In genomic region chr2:161634084-161634483, GRCm38 (mm10) we compare ENCODE assay signal across 21 mouse cellular contexts.
"Had no signal": no experiment of that assay in that cellular context is flagged by ENCODE, and none has a peak within 500 bp of the region (broad histone marks: within the 10 kb centered on the region; RNA-seq: fewer than 3 reads in every experiment).

No protein-coding gene starts in this region.

- H3K36me3 ChIP-seq: liver, embryonic 13.5 days; liver, embryonic 15.5 days; midbrain, embryonic 13.5 days; midbrain, embryonic 15.5 days; neural tube, embryonic 13.5 days; neural tube, embryonic 15.5 days had no signal

- DNase-seq: liver; liver, embryonic 13.5 days; liver, postnatal 0 days; retina, postnatal 1 day; right cerebral cortex, adult 18-20 months; right cerebral cortex, postnatal 25 days; right cerebral cortex, postnatal 4 days; spleen, adult 18-20 months; thymus, adult 18-20 months; thymus, postnatal 14 days; thymus, postnatal 36 days had no signal

- H3K9ac ChIP-seq: liver, embryonic 13.5 days; liver, embryonic 15.5 days; liver, postnatal 0 days; midbrain, embryonic 13.5 days; midbrain, embryonic 15.5 days; neural tube, embryonic 13.5 days; neural tube, embryonic 15.5 days had no signal

- H3K4me2 ChIP-seq: liver, embryonic 11.5 days; liver, embryonic 13.5 days; liver, embryonic 15.5 days; midbrain, embryonic 11.5 days; midbrain, embryonic 13.5 days; midbrain, embryonic 15.5 days; neural tube, embryonic 13.5 days; neural tube, embryonic 15.5 days had no signal

- H3K4me1 ChIP-seq: liver, embryonic 13.5 days; liver, embryonic 15.5 days; megakaryocyte, embryonic 14.5 days; midbrain, embryonic 13.5 days; midbrain, embryonic 15.5 days; neural tube, embryonic 13.5 days; neural tube, embryonic 15.5 days had no signal

- H3K27me3 ChIP-seq: liver, embryonic 13.5 days; liver, embryonic 15.5 days; megakaryocyte, embryonic 14.5 days; midbrain, embryonic 13.5 days; midbrain, embryonic 15.5 days; neural tube, embryonic 13.5 days; neural tube, embryonic 15.5 days had no signal

- H3K4me3 ChIP-seq: liver, embryonic 13.5 days; liver, embryonic 15.5 days; megakaryocyte, embryonic 14.5 days; midbrain, embryonic 13.5 days; midbrain, embryonic 15.5 days; myocyte; neural tube, embryonic 13.5 days; neural tube, embryonic 15.5 days had no signal

- ATAC-seq: liver, postnatal 0 days; midbrain, embryonic 13.5 days; midbrain, embryonic 15.5 days had no signal

- H3K9me3 ChIP-seq: liver, embryonic 13.5 days; liver, embryonic 15.5 days; midbrain, embryonic 13.5 days; midbrain, embryonic 15.5 days; neural tube, embryonic 13.5 days; neural tube, embryonic 15.5 days had no signal

- H3K27ac ChIP-seq: liver, embryonic 13.5 days; liver, embryonic 15.5 days; macrophage; midbrain, embryonic 13.5 days; midbrain, embryonic 15.5 days; neural tube, embryonic 13.5 days; neural tube, embryonic 15.5 days had no signal
